Mouse (Mus musculus): ENCODE results near the gene Mum1l1. TPM values are rescaled to one million over a fixed set of nuclear protein-coding genes. Genes with fewer than 3 reads are reported as not detected.

Mum1l1 gene
- total RNA-seq (2023), result not detected

DNA sequence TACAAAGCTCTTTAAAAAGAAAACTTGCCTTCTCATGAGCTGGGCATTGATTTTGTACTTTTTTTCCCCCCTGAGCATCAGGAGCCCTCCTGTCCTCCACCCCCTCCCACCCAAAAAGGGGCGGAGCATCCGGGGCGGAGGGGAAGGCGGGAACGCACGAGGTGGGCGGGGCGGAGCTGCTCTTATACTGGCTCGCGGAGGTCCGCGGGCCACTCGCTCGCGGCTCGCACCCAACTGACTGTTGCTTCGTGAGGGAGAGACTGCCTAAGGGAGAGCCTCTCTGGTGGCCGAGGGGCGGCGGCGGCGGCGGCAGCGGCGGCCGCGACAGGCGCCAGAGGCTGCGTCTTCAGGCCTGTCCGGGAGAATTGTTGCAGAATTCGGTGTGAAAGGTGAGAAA is at the start of gene Mum1l1:
Gene Mum1l1, plus strand, starts transcription at position 214 of the 397 bp plus-strand sequence.

DNA sequence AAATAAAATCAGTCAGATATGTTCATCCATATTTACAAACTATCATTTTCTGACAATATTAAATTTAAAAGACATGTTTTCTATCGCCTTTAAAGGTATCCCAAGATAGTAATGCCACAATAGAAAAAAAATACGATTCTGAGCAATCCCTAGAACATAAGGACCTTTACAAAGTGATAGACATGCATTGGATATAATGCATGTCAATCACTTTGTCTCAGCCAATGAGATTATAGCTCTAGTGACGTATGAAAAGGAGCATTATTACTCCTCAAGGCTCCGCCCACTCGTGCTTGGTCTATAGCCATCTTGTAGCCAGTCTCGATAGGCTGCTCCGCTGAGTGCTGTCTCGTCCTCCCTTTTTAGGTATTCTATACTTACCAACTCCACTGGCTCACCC is 30.9 kb upstream of the Mum1l1 start, which contains the start of gene 4933428M09Rik:
Gene 4933428M09Rik, plus strand, starts transcription at position 301 of the 400 bp plus-strand sequence.

Other genes starting within 250 kb of the Mum1l1 start
- gene Serpina7, start 124.8 kb upstream of the Mum1l1 start, total RNA-seq (2023), result not detected
- not detected for gene 4930513O06Rik, start 123.8 kb upstream of the Mum1l1 start, total RNA-seq (2023)
- gene 4933428M09Rik, start 30.8 kb upstream of the Mum1l1 start, total RNA-seq (2023), result not detected
- gene Trap1a, start 123.6 kb downstream of the Mum1l1 start, total RNA-seq (2023), result under 1 TPM in 1 of 2 experiments, not detected in 1; 0.33 TPM